Mouse (Mus musculus) neural tube, embryonic 14.5 days (tissue): ENCODE data around the gene Coq5. TPM values are rescaled to one million over a fixed set of nuclear protein-coding genes. Genes with fewer than 3 reads are reported as not detected.
A peak's percentile ranks its signal among the peaks of the same experiment; 100 is the strongest.

Experiments
- ATAC-seq: fragments of 200-750 bp; cut with Nextera tagmentation; 2 replicates; pipeline ENCODE4 v1.8.0; 2017; ENCODE audit warnings: low read depth, mild to moderate bottlenecking, moderate TSS enrichment, moderate library complexity
- H3K27ac ChIP-seq: fragments of 300-500 bp; sonication (generic); 2 replicates; pipeline ENCODE4 v1.5.1; 2014; ENCODE audit warnings: low read depth, mild to moderate bottlenecking, control low read depth, low read length, moderate library complexity, mixed read lengths
- H3K27me3 ChIP-seq: fragments of 300-500 bp; sonication (generic); 2 replicates; pipeline ENCODE4 v1.6.1; 2014; ENCODE audit warnings: low read length; ENCODE audit not compliant: control insufficient read depth, insufficient read depth
- H3K36me3 ChIP-seq: fragments of 300-500 bp; sonication (generic); 2 replicates; pipeline ENCODE4 v1.6.1; 2014; ENCODE audit warnings: low read length, mixed read lengths; ENCODE audit not compliant: control insufficient read depth, insufficient read depth
- H3K4me1 ChIP-seq: fragments of 300-500 bp; sonication (generic); 2 replicates; pipeline ENCODE4 v1.6.1; 2014; ENCODE audit warnings: low read length; ENCODE audit not compliant: control insufficient read depth, insufficient read depth
- H3K4me2 ChIP-seq: fragments of 300-500 bp; sonication (generic); 2 replicates; pipeline ENCODE4 v1.6.1; 2014; ENCODE audit warnings: mild to moderate bottlenecking, low read depth, low read length, control low read depth
- H3K4me3 ChIP-seq: fragments of 300-500 bp; sonication (generic); 2 replicates; pipeline ENCODE4 v1.5.1; 2014; ENCODE audit warnings: low read depth, low read length, control low read depth, mixed read lengths
- H3K9ac ChIP-seq: fragments of 300-500 bp; sonication (generic); replicated peaks from 2 replicates; pipeline ENCODE4 v1.6.1; 2014; ENCODE audit warnings: low read depth, mild to moderate bottlenecking, control low read depth, low read length, mixed read lengths
- H3K9me3 ChIP-seq: fragments of 300-500 bp; sonication (generic); 2 replicates; pipeline ENCODE4 v1.6.1; 2016; ENCODE audit warnings: low read length; ENCODE audit not compliant: control insufficient read depth
- WGBS: fragments of 180-500 bp; shearing (Covaris S2); extraction: QIAGEN DNeasy Blood & Tissue Kit; methylation state at CpG from one replicate; pipeline ENCODE4 v1.1.7; 2014; 5-methylcytosine and 5-hydroxymethylcytosine counted together
- polyA plus RNA-seq: library from polyadenylated mRNA; unstranded; fragments of >200 nt; fragmentation: Nextera tagmentation; extraction: Ambion mirVana; gene quantifications from 2 replicates; pipeline ENCODE4 v1.2.1, GENCODE M21; 2014

Coq5 gene
- 58.5 and 61.8 TPM in 2 replicates for polyA plus RNA-seq

DNA sequence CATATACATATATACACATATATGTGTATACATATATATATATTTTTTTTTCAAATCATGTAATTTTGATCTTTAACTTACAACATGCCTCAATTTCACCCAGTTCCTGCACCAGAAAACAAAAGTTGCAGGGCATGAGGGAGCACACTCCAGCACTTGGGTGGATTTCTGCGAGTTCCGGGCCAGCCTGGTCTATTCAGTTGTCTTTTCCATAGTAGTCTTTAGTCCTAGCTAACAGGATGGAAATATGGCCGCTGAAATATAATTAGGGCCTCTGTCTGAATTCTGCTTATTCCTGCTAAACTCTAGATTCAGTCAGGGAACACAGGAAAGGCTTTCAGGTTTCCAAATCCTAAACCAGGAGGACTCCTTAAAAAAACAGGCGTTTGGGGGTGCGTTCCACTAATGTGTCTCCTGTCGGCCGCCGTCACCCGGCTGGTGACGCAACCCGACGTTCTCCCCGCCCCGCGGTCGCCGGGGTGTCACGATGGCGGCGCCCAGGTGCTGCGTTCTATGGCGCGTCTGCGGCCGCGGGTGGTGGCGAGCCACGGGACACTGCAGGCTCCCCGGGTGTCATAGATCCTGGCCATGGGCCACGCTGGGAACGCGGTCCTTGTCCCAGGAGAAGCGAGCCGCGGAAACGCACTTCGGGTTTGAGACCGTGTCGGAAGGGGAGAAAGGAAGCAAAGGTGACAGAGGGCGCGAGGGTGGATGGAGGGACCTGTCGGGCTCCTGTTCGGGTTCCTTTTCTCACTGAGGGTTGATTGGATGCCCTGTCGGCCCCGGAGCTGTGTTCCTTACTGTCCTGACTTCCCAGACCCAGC, at the start of gene Coq5:
Gene Coq5, plus strand, starts transcription at position 441 of the 824 bp plus-strand sequence.
- peak within 1 kb of the TSS; percentile 87 for H3K4me2 ChIP-seq
- no peaks in the 10 kb centered on the region for H3K27me3 ChIP-seq
- ATAC-seq: peak; percentile 81
- no peaks in the 10 kb centered on the region for H3K9me3 ChIP-seq
- WGBS: 4% methylated on average over 45 of the region's 45 CpGs
- H3K36me3 ChIP-seq: peaks cover 9% of the 10 kb centered on the region
- peak within 1 kb of the TSS; percentile 79 for H3K9ac ChIP-seq
- peaks cover 5% of the 10 kb centered on the region for H3K4me1 ChIP-seq
- peak within 1 kb of the TSS; percentile 90 for H3K4me3 ChIP-seq
- peak within 1 kb of the TSS; percentile 70 for H3K27ac ChIP-seq

DNA sequence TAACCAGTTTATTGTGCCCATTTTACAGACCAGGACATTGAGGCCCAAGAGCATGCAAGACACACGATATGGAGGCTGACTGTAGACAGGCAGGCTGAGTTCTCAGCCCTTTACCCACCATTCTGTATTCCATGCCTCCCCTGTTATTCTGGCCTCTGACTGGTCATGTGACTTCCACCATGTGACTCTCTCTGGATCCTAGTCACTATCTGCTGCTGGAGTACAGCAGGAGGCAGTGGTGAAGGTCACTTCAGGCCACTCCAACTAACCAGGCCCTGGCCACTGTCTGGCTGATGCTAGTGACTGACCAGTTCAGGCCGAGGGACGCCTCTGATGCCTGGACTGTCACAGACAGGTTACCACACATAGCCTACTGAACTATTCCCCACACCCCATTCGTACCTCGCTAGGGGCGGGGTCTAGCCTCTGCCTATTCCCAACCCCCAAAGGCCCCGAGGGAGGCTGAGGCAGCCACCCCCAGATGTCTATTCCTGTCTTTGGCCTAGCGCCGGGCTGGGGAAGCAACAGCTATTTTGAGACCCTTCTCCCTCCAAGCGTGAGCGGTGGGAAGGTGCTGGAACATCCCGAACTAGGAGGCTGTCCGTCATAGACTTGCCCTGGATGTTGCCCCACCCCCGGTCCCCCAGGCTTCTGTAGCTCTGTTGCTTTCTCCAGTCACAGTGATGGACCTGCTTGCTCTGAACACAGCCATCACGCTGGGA, 48.5 kb upstream of the Coq5 start:
- Histone ChIP-seq H3K4me2 (no peak overlapping the region), H3K36me3 (no peaks in the 10 kb centered on the region), H3K27ac (no peak overlapping the region), H3K9me3 (no peaks in the 10 kb centered on the region), H3K4me3 (no peak overlapping the region), H3K4me1 (no peaks in the 10 kb centered on the region), H3K27me3 (no peaks in the 10 kb centered on the region), H3K9ac (no peak overlapping the region)
- ATAC-seq: no peak
- WGBS: 58% methylated on average over 15 of the region's 15 CpGs

GRCm38 (mm10) chr5:115231552-115232120, 47.8 kb upstream of the Coq5 start:
- Histone ChIP-seq H3K4me2 (no peak overlapping the region), H3K9ac (no peak overlapping the region)
- WGBS: 52% methylated on average over 16 of the region's 16 CpGs

DNA sequence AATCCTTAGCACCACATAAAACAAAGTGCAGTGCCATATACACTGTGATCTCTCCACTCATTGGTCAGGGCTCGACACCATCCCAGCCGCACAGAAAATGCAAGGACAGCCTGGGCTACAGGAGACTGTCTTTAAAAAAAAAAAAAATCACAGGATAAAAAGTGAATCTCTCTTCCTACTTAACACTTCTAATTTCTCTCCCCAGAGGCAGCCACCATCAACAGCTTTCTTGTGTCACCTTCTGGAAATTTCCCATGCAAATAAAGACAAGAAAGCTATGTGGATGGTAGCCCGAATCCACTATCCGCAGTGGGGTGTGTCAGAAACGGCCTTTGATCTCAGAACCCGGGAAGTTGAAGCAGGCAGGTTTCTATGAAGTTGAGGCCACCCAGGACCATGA, 47.0 kb upstream of the Coq5 start:
- no peaks in the 10 kb centered on the region for H3K4me1 ChIP-seq
- H3K27me3 ChIP-seq: no peaks in the 10 kb centered on the region
- no peak for ATAC-seq
- no peaks in the 10 kb centered on the region for H3K36me3 ChIP-seq
- H3K4me2 ChIP-seq: no peak overlapping the region
- no peak overlapping the region for H3K9ac ChIP-seq
- WGBS: 65% methylated on average over 6 of the region's 6 CpGs
- no peaks in the 10 kb centered on the region for H3K9me3 ChIP-seq
- H3K4me3 ChIP-seq: no peak overlapping the region
- H3K27ac ChIP-seq: no peak overlapping the region

More at GRCm38 (mm10) chr5:115231552-115232120, 47.8 kb upstream of the Coq5 start:
- Histone ChIP-seq H3K4me1 (no peaks in the 10 kb centered on the region), H3K4me3 (no peak overlapping the region), H3K36me3 (no peaks in the 10 kb centered on the region), H3K27me3 (no peaks in the 10 kb centered on the region), H3K27ac (no peak overlapping the region), H3K9me3 (no peaks in the 10 kb centered on the region)
- ATAC-seq: no peak

DNA sequence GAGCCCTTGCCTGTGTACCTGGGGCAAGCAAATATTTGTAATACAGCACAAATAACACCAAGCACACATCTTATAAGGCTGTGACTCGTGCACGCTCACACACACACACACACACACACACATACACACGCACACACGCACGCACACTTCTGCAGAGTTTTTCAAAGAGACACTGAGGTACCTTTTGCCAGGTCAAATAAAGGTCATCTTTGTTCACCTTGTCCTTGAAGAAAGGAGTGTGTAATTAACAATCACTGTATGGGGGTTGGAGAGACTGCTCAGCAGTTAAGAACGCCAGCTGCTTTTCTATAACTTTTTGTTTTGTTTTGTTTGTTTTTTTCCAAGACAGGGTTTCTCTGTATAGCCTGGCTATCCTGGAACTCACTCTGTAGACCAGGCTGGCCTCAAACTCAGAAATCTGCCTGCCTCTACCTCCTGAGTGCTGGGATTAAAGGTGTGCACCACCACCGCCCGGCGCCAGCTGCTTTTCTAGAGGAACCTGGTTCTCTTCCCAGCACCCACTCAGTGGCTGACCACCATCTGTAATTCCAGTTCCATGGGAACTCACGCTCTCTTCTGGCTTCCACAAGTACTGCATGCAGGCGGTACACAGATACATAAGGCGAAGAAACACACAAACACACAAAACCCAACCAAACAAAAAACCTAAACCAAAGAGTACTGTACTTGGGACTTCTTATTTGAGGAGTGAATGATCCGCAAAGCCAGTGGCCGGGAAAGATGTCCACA, 46.3 kb upstream of the Coq5 start:
- 91% methylated on average over 14 of the region's 14 CpGs for WGBS
- H3K4me1 ChIP-seq: no peaks in the 10 kb centered on the region
- H3K4me3 ChIP-seq: no peak overlapping the region
- no peaks in the 10 kb centered on the region for H3K36me3 ChIP-seq
- H3K9ac ChIP-seq: no peak overlapping the region
- no peaks in the 10 kb centered on the region for H3K9me3 ChIP-seq
- no peak overlapping the region for H3K27ac ChIP-seq
- ATAC-seq: no peak
- no peak overlapping the region for H3K4me2 ChIP-seq
- H3K27me3 ChIP-seq: no peaks in the 10 kb centered on the region

GRCm38 (mm10) chr5:115234519-115234918, 44.9 kb upstream of the Coq5 start:
- Histone ChIP-seq H3K9ac (no peak overlapping the region), H3K4me3 (no peak overlapping the region), H3K27me3 (no peaks in the 10 kb centered on the region), H3K36me3 (no peaks in the 10 kb centered on the region), H3K9me3 (no peaks in the 10 kb centered on the region), H3K4me1 (peaks cover 8% of the 10 kb centered on the region), H3K27ac (no peak overlapping the region), H3K4me2 (no peak overlapping the region; the same call in 1 of the 2 replicates)
- no peak for ATAC-seq
- WGBS: 57% methylated on average over 6 of the region's 6 CpGs

DNA sequence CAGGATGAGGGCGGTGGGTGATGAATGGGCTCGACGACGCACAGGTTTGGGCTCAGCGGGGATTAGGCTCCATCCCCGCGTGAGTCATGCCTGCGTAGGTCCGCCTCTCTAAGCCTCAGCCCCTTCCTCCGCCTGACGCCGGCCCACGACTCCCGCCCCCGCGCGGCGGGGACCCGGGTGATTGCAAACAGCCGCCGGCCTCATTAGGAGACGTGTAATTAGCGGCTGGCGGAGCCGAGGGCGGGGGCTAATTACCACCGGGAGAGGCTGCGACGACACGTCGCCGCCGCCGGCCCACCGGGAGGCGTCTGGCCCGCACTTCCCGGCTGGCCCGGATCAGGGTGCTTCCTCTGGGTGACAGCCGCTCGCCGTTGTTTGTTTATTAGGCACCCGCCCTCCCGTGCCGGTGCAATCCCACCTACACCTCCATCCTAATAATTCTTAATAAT, 44.1 kb upstream of the Coq5 start:
- Histone ChIP-seq H3K36me3 (peaks cover 3% of the 10 kb centered on the region), H3K9ac (peak overlapping the region; percentile 63), H3K4me1 (peaks cover 8% of the 10 kb centered on the region), H3K4me2 (peak overlapping the region; percentile 79), H3K27ac (peak overlapping the region; percentile 62), H3K27me3 (no peaks in the 10 kb centered on the region), H3K9me3 (no peaks in the 10 kb centered on the region), H3K4me3 (peak overlapping the region; percentile 43)
- WGBS: under 1% methylated on average over 44 of the region's 45 CpGs
- peak; percentile 44 for ATAC-seq

DNA sequence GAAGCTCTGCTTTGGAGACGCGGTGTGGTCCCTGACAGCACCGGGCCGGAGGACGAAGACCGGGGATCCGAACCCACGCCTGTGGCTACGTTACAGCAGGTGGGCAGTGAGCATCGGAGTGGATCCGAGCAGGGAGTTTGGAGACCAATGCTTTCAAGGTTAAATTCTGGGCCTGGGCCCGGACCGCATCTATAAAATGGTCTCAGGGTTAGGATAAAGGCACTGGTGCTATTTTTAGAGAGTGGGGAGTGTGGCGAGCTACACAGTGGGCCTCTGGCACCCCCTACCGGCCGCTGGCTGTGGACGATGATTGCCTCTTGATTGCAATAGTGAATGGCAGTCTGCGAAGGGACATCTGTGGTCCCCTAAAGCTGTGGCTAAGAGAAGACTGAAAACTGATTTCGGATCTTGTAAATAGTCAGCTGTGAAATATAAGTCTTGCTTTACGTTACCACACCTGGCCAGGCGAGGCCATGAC, 43.6 kb upstream of the Coq5 start, which contains the start of gene Pop5:
Gene Pop5, plus strand, starts transcription at position 51 of the 478 bp plus-strand sequence.
- H3K27me3 ChIP-seq: no peaks in the 10 kb centered on the region
- H3K9ac ChIP-seq: peak within 1 kb of the TSS; percentile 63
- H3K4me1 ChIP-seq: peaks cover 8% of the 10 kb centered on the region
- 2% methylated on average over 21 of the region's 21 CpGs for WGBS
- peak within 1 kb of the TSS; percentile 43 for H3K4me3 ChIP-seq
- peak; percentile 79 for ATAC-seq
- H3K9me3 ChIP-seq: no peaks in the 10 kb centered on the region
- H3K36me3 ChIP-seq: peaks cover 8% of the 10 kb centered on the region
- peak within 1 kb of the TSS; percentile 62 for H3K27ac ChIP-seq
- H3K4me2 ChIP-seq: peak within 1 kb of the TSS; percentile 79
